Mouse (Mus musculus): ENCODE results near the gene Lyar. TPM values are rescaled to one million over a fixed set of nuclear protein-coding genes. Genes with fewer than 3 reads are reported as not detected.
A peak's percentile ranks its signal among the peaks of the same experiment; 100 is the strongest.

The Lyar gene
- polyA plus RNA-seq, 1 experiment: 21.2 TPM

DNA sequence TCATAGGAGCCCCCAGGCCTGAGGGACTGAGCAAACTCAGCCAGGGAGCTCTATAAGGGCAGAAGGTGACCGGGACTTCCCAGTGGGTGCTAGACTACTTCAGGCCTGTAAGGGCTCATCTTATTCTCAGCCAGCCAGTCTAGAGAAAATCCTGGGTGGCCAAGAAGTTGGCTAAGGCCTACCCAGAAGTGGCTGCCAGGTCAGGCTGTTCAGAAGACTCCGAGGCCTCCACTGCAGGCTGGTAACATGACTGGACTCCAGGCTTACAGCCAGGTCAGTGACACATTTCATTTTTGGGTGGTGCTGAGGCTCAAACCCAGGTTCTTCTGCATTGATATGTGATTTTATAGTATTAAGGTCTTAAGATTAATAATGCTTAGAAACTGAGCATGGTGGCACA lies 20.6 kb upstream of the Lyar start:
- Histone ChIP-seq H3K36me3 (ENCODE audit: control insufficient read depth, insufficient read depth) (peaks cover 3% of the 10 kb centered on the region), H3K4me2 (ENCODE audit: low read depth) (no peak overlapping the region), H3K79me2 (ENCODE audit: control insufficient read depth, insufficient read depth) (no peaks in the 10 kb centered on the region), H3K27me3 (ENCODE audit: control insufficient read depth, insufficient read depth, insufficient read length) (no peaks in the 10 kb centered on the region), H3K4me3 (no peak overlapping the region), H3ac (ENCODE audit: control insufficient read depth, insufficient read length) (no peak overlapping the region)
- TF ChIP-seq SRF (IDR thresholded peaks at IDR 0.05; ENCODE audit: control insufficient read depth, insufficient read length, low read depth) (no peak), REST (IDR thresholded peaks at IDR 0.05; ENCODE audit: insufficient read depth, insufficient read length) (no peak), MYOD1 (IDR thresholded peaks at IDR 0.05; ENCODE audit: control insufficient read depth in 1 of 3, insufficient read length in 2 of 3, low read depth in 2 of 3) (no peak), POLR2AphosphoS2 (IDR thresholded peaks at IDR 0.05; ENCODE audit: insufficient read length, low read depth) (no peak), E2F4 (IDR thresholded peaks at IDR 0.05; ENCODE audit: insufficient read depth) (no peak), TCF12 (IDR thresholded peaks at IDR 0.05; ENCODE audit: insufficient read depth, poor library complexity, severe bottlenecking) (no peak)

DNA sequence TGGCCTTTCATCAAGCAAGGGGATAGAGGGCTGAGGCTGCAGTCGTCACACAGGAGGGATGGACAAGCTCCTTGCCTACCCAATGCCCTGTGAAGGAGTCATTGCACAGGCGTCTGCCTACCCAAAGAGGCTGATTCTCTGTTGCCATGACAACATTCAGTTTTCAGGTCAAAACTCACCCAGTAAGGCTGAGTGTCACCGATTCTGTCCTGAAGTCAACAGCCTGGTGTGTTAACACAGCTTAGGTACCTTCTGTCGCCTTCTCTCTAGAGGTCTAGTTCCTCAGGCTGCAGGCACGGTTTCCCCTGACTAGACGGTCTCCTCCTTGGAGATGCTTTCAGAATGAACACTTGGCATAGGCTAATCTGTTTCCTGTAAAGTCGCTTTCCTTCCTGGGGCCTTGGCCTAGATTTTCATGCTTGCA lies 15.0 kb upstream of the Lyar start:
- no peak overlapping the region for H3K4me2 ChIP-seq (ENCODE audit: low read depth)
- H3K27me3 ChIP-seq (ENCODE audit: control insufficient read depth, insufficient read depth, insufficient read length): no peaks in the 10 kb centered on the region
- H3K36me3 ChIP-seq (ENCODE audit: control insufficient read depth, insufficient read depth): peaks cover 6% of the 10 kb centered on the region
- no peak overlapping the region for H3ac ChIP-seq (ENCODE audit: control insufficient read depth, insufficient read length)
- no peak overlapping the region for H3K4me3 ChIP-seq
- no peak for TF ChIP-seq MAX (IDR thresholded peaks at IDR 0.05; ENCODE audit: low read depth)
- no peak for TF ChIP-seq REST (IDR thresholded peaks at IDR 0.05; ENCODE audit: insufficient read depth, insufficient read length)
- TF ChIP-seq POLR2AphosphoS2 (IDR thresholded peaks at IDR 0.05; ENCODE audit: insufficient read length, low read depth): no peak
- no peak for TF ChIP-seq MYOG (IDR thresholded peaks at IDR 0.05; ENCODE audit: control insufficient read depth in 1 of 3, insufficient read depth in 1 of 3, insufficient read length in 2 of 3, low read depth in 2 of 3)
- no peak for TF ChIP-seq SRF (IDR thresholded peaks at IDR 0.05; ENCODE audit: control insufficient read depth, insufficient read length, low read depth)
- no peak for TF ChIP-seq USF1 (IDR thresholded peaks at IDR 0.05; ENCODE audit: low read depth)
- no peak for TF ChIP-seq E2F4 (IDR thresholded peaks at IDR 0.05; ENCODE audit: insufficient read depth)
- no peak for TF ChIP-seq MYOD1 (IDR thresholded peaks at IDR 0.05; ENCODE audit: control insufficient read depth in 1 of 3, insufficient read length in 2 of 3, low read depth in 2 of 3)
- TF ChIP-seq POLR2A (IDR thresholded peaks at IDR 0.05; ENCODE audit: insufficient read length, low read depth): no peak
- TF ChIP-seq TCF12 (IDR thresholded peaks at IDR 0.05; ENCODE audit: insufficient read depth, poor library complexity, severe bottlenecking): no peak
- no peak for TF ChIP-seq CEBPB (IDR thresholded peaks at IDR 0.05; ENCODE audit: insufficient read depth, poor library complexity, severe bottlenecking)
- TF ChIP-seq TCF3 (IDR thresholded peaks at IDR 0.05; ENCODE audit: insufficient read length, low read depth): no peak
- no peaks in the 10 kb centered on the region for H3K79me2 ChIP-seq (ENCODE audit: control insufficient read depth, insufficient read depth)

DNA sequence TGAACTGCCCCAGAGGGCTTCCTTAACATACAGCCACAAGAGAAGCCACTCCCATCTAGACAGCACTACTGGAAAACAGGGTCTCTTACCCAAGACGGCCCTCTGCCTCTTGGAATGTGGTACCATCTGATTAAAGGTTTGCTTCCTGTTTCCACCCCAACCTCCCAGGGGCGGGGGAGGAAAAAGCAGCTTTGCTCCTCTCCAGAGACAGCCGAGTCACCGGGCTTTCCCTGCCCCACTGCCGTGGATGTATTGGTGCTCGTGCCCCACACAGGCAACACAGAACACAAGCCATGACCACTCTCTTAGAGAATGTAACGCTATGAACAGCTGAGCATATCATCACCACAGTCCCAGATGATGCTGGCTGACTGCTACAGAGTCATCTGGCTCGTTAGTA lies 11.3 kb upstream of the Lyar start:
- no peaks in the 10 kb centered on the region for H3K27me3 ChIP-seq (ENCODE audit: control insufficient read depth, insufficient read depth, insufficient read length)
- no peak overlapping the region for H3ac ChIP-seq (ENCODE audit: control insufficient read depth, insufficient read length)
- no peak overlapping the region for H3K4me3 ChIP-seq
- TF ChIP-seq TCF3 (IDR thresholded peaks at IDR 0.05; ENCODE audit: insufficient read length, low read depth) (no peak), USF1 (IDR thresholded peaks at IDR 0.05; ENCODE audit: low read depth) (no peak), TCF12 (IDR thresholded peaks at IDR 0.05; ENCODE audit: insufficient read depth, poor library complexity, severe bottlenecking) (no peak), POLR2AphosphoS2 (IDR thresholded peaks at IDR 0.05; ENCODE audit: insufficient read length, low read depth) (no peak), MAX (IDR thresholded peaks at IDR 0.05; ENCODE audit: low read depth) (no peak), POLR2A (IDR thresholded peaks at IDR 0.05; ENCODE audit: insufficient read length, low read depth) (no peak), SRF (IDR thresholded peaks at IDR 0.05; ENCODE audit: control insufficient read depth, insufficient read length, low read depth) (no peak), CEBPB (IDR thresholded peaks at IDR 0.05; ENCODE audit: insufficient read depth, poor library complexity, severe bottlenecking) (no peak), E2F4 (IDR thresholded peaks at IDR 0.05; ENCODE audit: insufficient read depth) (no peak), MYOG (IDR thresholded peaks at IDR 0.05; ENCODE audit: control insufficient read depth in 1 of 3, insufficient read depth in 1 of 3, insufficient read length in 2 of 3, low read depth in 2 of 3) (peak in 1 of 3 experiments; percentile 12), REST (IDR thresholded peaks at IDR 0.05; ENCODE audit: insufficient read depth, insufficient read length) (no peak), MYOD1 (IDR thresholded peaks at IDR 0.05; ENCODE audit: control insufficient read depth in 1 of 3, insufficient read length in 2 of 3, low read depth in 2 of 3) (peak in 1 of 3 experiments; percentile 42)
- H3K79me2 ChIP-seq (ENCODE audit: control insufficient read depth, insufficient read depth): no peaks in the 10 kb centered on the region
- H3K36me3 ChIP-seq (ENCODE audit: control insufficient read depth, insufficient read depth): peaks cover 9% of the 10 kb centered on the region
- H3K4me2 ChIP-seq (ENCODE audit: low read depth): no peak overlapping the region

DNA sequence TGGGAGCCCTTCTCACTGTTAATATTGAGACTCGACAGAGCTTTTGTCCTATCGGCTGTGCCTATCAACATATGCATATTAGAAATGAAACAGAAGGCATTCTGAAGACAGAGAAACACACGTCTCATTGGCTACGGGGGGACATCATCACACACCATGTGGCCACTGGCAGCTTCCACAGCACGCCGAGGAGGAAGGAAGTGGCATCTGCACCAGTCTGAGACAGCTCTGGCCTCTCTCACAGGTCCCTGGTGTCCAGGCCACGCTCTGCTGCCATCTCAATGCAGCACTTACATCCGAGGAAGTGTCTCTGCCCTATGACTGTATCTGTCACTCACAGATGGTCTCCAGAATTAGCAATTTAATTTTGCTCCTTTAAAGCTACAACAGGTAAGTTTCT lies 8.6 kb upstream of the Lyar start:
- Histone ChIP-seq H3K27me3 (ENCODE audit: control insufficient read depth, insufficient read depth, insufficient read length) (no peaks in the 10 kb centered on the region), H3ac (ENCODE audit: control insufficient read depth, insufficient read length) (no peak overlapping the region), H3K4me2 (ENCODE audit: low read depth) (no peak overlapping the region), H3K4me3 (no peak overlapping the region), H3K36me3 (ENCODE audit: control insufficient read depth, insufficient read depth) (peaks cover 13% of the 10 kb centered on the region), H3K79me2 (ENCODE audit: control insufficient read depth, insufficient read depth) (no peaks in the 10 kb centered on the region)
- TF ChIP-seq CEBPB (IDR thresholded peaks at IDR 0.05; ENCODE audit: insufficient read depth, poor library complexity, severe bottlenecking): no peak
- no peak for TF ChIP-seq POLR2A (IDR thresholded peaks at IDR 0.05; ENCODE audit: insufficient read length, low read depth)
- TF ChIP-seq SRF (IDR thresholded peaks at IDR 0.05; ENCODE audit: control insufficient read depth, insufficient read length, low read depth): no peak
- TF ChIP-seq TCF12 (IDR thresholded peaks at IDR 0.05; ENCODE audit: insufficient read depth, poor library complexity, severe bottlenecking): no peak
- no peak for TF ChIP-seq MYOG (IDR thresholded peaks at IDR 0.05; ENCODE audit: control insufficient read depth in 1 of 3, insufficient read depth in 1 of 3, insufficient read length in 2 of 3, low read depth in 2 of 3)
- no peak for TF ChIP-seq MAX (IDR thresholded peaks at IDR 0.05; ENCODE audit: low read depth)
- TF ChIP-seq REST (IDR thresholded peaks at IDR 0.05; ENCODE audit: insufficient read depth, insufficient read length): no peak
- TF ChIP-seq USF1 (IDR thresholded peaks at IDR 0.05; ENCODE audit: low read depth): no peak
- TF ChIP-seq MYOD1 (IDR thresholded peaks at IDR 0.05; ENCODE audit: control insufficient read depth in 1 of 3, insufficient read length in 2 of 3, low read depth in 2 of 3): no peak
- no peak for TF ChIP-seq E2F4 (IDR thresholded peaks at IDR 0.05; ENCODE audit: insufficient read depth)
- TF ChIP-seq TCF3 (IDR thresholded peaks at IDR 0.05; ENCODE audit: insufficient read length, low read depth): no peak
- no peak for TF ChIP-seq POLR2AphosphoS2 (IDR thresholded peaks at IDR 0.05; ENCODE audit: insufficient read length, low read depth)
